Mouse (Mus musculus): ENCODE results near the gene Ccdc34. TPM values are rescaled to one million over a fixed set of nuclear protein-coding genes. Genes with fewer than 3 reads are reported as not detected.

Gene Ccdc34
- polyA plus RNA-seq, 1 experiment from 2014 or later = 31.3 TPM

- WGBS (ENCODE audit: insufficient replicate concordance) = 77% methylated on average over 6 of the region's 6 CpGs
- H3K27ac ChIP-seq (ENCODE audit: low read depth, low read length) = no peak overlapping the region
- H3K27me3 ChIP-seq (ENCODE audit: control insufficient read depth, insufficient read depth, low read length) = no peaks in the 10 kb centered on the region
- no peak overlapping the region for H3K9ac ChIP-seq (ENCODE audit: low read depth, low read length)
- H3K4me2 ChIP-seq = no peak overlapping the region
- ATAC-seq (replicated peaks; ENCODE audit: insufficient number of reproducible peaks, low FRiP score, low TSS enrichment) = no peak
- no peaks in the 10 kb centered on the region for H3K36me3 ChIP-seq (ENCODE audit: control insufficient read depth, insufficient read depth, low read length)
- H3K9me3 ChIP-seq (replicated peaks; ENCODE audit: control insufficient read depth, low read length) = no peaks in the 10 kb centered on the region
- no peak overlapping the region for H3K4me3 ChIP-seq (ENCODE audit: low read depth, low read length)
- H3K4me1 ChIP-seq (ENCODE audit: control insufficient read depth, insufficient read depth, low read length) = peaks cover 28% of the 10 kb centered on the region
These were observed 164.0 kb downstream of the Ccdc34 start for GRCm38 (mm10) chr2:110181666-110182065.

DNA sequence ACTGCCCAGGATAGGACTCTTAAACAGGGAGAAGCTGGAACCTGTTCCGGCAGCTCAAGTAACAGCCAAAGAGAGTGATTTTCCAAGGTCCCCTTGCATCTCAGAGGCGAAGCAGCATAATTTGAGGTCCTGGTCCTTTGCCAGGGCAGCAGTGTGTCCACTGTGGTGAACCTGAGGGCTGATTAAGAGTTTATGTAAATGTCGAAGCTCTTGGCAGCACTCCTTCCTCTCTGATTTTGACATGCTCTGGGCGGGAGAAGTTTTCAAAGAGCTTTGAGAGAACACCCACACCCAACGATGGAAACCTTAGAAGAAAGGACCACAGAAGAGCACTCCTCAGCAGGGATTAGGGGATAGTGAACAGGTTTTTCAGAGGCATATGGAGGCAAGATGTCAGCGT, 164.6 kb downstream of the Ccdc34 start:
- ATAC-seq (replicated peaks; ENCODE audit: insufficient number of reproducible peaks, low FRiP score, low TSS enrichment) = no peak
- H3K27me3 ChIP-seq (ENCODE audit: control insufficient read depth, insufficient read depth, low read length) = no peaks in the 10 kb centered on the region
- no peak overlapping the region for H3K9ac ChIP-seq (ENCODE audit: low read depth, low read length)
- H3K27ac ChIP-seq (ENCODE audit: low read depth, low read length) = no peak overlapping the region
- no peaks in the 10 kb centered on the region for H3K36me3 ChIP-seq (ENCODE audit: control insufficient read depth, insufficient read depth, low read length)
- 69% methylated on average over 6 of the region's 6 CpGs for WGBS (ENCODE audit: insufficient replicate concordance)
- no peak overlapping the region for H3K4me2 ChIP-seq
- no peak overlapping the region for H3K4me3 ChIP-seq (ENCODE audit: low read depth, low read length)
- no peaks in the 10 kb centered on the region for H3K9me3 ChIP-seq (replicated peaks; ENCODE audit: control insufficient read depth, low read length)
- peaks cover 28% of the 10 kb centered on the region for H3K4me1 ChIP-seq (ENCODE audit: control insufficient read depth, insufficient read depth, low read length)

DNA sequence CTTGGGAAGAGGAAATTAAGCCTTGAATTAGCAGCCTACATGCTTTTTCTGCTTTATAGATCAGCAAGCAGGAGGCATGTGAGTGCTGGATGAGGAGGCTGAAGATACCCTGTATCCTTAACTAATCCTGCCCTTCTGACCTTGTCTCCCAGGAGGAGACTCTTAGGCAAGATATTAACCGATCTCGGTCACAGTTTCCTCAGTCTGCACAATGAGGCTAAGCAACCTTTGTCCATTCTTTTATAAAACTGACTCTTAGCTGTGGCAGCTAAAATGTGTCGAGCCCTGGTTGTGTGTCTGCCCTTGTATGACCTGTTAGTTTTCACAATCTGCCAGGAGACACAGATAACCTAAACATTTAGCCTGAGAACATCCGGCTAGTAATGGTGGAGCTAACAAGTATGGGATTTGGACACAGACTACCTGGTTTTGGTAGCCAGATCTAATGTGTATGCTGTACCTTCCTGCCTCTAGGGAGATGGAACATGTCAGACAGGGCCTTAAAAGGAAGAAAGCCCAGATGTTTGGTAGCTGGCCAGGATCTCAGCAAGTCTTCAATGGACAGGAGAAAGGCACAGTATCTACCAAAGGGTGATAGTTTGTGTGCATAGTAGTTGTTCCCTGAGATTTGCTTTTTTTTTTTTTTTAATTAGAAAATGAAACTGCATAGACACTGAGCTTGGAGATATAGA, 165.3 kb downstream of the Ccdc34 start:
- no peak overlapping the region for H3K4me3 ChIP-seq (ENCODE audit: low read depth, low read length)
- no peak for ATAC-seq (replicated peaks; ENCODE audit: insufficient number of reproducible peaks, low FRiP score, low TSS enrichment)
- no peaks in the 10 kb centered on the region for H3K9me3 ChIP-seq (replicated peaks; ENCODE audit: control insufficient read depth, low read length)
- no peak overlapping the region for H3K27ac ChIP-seq (ENCODE audit: low read depth, low read length)
- H3K4me1 ChIP-seq (ENCODE audit: control insufficient read depth, insufficient read depth, low read length) = peaks cover 25% of the 10 kb centered on the region
- H3K27me3 ChIP-seq (ENCODE audit: control insufficient read depth, insufficient read depth, low read length) = no peaks in the 10 kb centered on the region
- no peak overlapping the region for H3K4me2 ChIP-seq
- no peak overlapping the region for H3K9ac ChIP-seq (ENCODE audit: low read depth, low read length)
- no peaks in the 10 kb centered on the region for H3K36me3 ChIP-seq (ENCODE audit: control insufficient read depth, insufficient read depth, low read length)
- WGBS (ENCODE audit: insufficient replicate concordance) = 53% methylated on average over 4 of the region's 4 CpGs

- H3K4me2 ChIP-seq = no peak overlapping the region
- no peak overlapping the region for H3K27ac ChIP-seq (ENCODE audit: low read depth, low read length)
- no peaks in the 10 kb centered on the region for H3K27me3 ChIP-seq (ENCODE audit: control insufficient read depth, insufficient read depth, low read length)
- no peaks in the 10 kb centered on the region for H3K36me3 ChIP-seq (ENCODE audit: control insufficient read depth, insufficient read depth, low read length)
- H3K4me3 ChIP-seq (ENCODE audit: low read depth, low read length) = no peak overlapping the region
- peaks cover 23% of the 10 kb centered on the region for H3K4me1 ChIP-seq (ENCODE audit: control insufficient read depth, insufficient read depth, low read length)
- no peak for ATAC-seq (replicated peaks; ENCODE audit: insufficient number of reproducible peaks, low FRiP score, low TSS enrichment)
- 88% methylated on average over 1 of the region's 1 CpGs for WGBS (ENCODE audit: insufficient replicate concordance)
- H3K9ac ChIP-seq (ENCODE audit: low read depth, low read length) = no peak overlapping the region
- H3K9me3 ChIP-seq (replicated peaks; ENCODE audit: control insufficient read depth, low read length) = no peaks in the 10 kb centered on the region
These were observed 166.5 kb downstream of the Ccdc34 start for GRCm38 (mm10) chr2:110184071-110184470.

- Histone ChIP-seq H3K4me2 (peak overlapping the region; percentile 16), H3K4me1 (ENCODE audit: control insufficient read depth, insufficient read depth, low read length) (peaks cover 14% of the 10 kb centered on the region), H3K36me3 (ENCODE audit: control insufficient read depth, insufficient read depth, low read length) (no peaks in the 10 kb centered on the region), H3K4me3 (ENCODE audit: low read depth, low read length) (no peak overlapping the region), H3K9me3 (replicated peaks; ENCODE audit: control insufficient read depth, low read length) (no peaks in the 10 kb centered on the region), H3K27ac (ENCODE audit: low read depth, low read length) (peak overlapping the region; percentile 70), H3K27me3 (ENCODE audit: control insufficient read depth, insufficient read depth, low read length) (no peaks in the 10 kb centered on the region), H3K9ac (ENCODE audit: low read depth, low read length) (no peak overlapping the region)
- 22% methylated on average over 6 of the region's 6 CpGs for WGBS (ENCODE audit: insufficient replicate concordance)
- peak; percentile 85 for ATAC-seq (replicated peaks; ENCODE audit: insufficient number of reproducible peaks, low FRiP score, low TSS enrichment)
These were observed 168.9 kb downstream of the Ccdc34 start for GRCm38 (mm10) chr2:110186427-110186980.

DNA sequence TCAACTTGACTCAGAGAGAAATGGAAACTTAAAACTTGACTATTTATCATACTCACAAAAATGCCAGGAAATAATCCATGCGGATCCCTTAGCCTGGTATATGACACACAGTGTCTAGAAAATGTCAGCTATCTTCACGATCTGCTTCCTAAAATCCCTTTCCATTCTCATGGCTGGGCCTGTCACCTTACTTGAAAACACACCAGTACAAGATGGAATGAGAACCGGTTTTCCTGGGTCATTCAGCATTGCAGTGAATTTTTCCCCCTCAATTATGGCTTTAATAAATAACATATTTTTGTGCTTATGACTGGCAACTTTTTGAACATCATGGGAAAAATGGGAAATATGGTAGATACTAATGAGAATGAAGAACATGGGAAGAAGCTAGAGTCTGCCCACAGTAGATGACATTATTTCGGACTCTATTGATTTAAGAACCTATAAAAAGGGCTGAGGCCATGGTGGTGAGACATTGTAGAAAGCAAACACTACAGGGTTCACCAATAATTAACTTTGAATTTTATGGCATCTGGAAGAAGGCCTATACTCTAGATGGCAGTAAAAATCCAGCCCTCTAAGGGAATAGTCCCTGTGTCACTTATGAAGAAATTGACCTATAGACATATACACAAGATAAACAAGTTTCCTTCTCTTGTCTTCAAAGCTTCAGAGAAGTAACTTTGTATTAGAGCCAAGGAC, 171.2 kb downstream of the Ccdc34 start:
- Histone ChIP-seq H3K4me2 (no peak overlapping the region), H3K36me3 (ENCODE audit: control insufficient read depth, insufficient read depth, low read length) (no peaks in the 10 kb centered on the region), H3K4me3 (ENCODE audit: low read depth, low read length) (no peak overlapping the region), H3K27me3 (ENCODE audit: control insufficient read depth, insufficient read depth, low read length) (no peaks in the 10 kb centered on the region), H3K9me3 (replicated peaks; ENCODE audit: control insufficient read depth, low read length) (no peaks in the 10 kb centered on the region), H3K9ac (ENCODE audit: low read depth, low read length) (no peak overlapping the region), H3K27ac (ENCODE audit: low read depth, low read length) (no peak overlapping the region), H3K4me1 (ENCODE audit: control insufficient read depth, insufficient read depth, low read length) (peaks cover 21% of the 10 kb centered on the region)
- WGBS (ENCODE audit: insufficient replicate concordance) = 87% methylated on average over 4 of the region's 4 CpGs
- no peak for ATAC-seq (replicated peaks; ENCODE audit: insufficient number of reproducible peaks, low FRiP score, low TSS enrichment)

DNA sequence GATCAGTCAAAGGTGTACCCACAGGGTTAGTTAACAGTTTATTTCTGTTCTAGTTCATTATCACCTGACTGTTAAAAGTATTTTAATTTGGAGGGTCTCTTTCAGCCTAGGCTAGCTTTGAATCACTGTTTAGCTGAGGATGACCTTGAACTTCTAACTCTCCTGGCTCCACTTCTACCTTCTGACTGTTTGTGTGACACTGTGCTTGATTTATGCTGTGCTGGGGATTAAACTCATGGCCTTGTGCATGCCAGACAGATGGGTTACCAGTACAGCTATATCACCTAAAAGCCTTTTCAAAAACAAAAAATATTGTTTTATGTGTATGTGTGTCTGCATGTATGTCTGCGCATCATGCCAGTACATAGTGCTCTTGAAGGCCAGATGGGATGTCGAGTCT, 172.8 kb downstream of the Ccdc34 start:
- peaks cover 21% of the 10 kb centered on the region for H3K4me1 ChIP-seq (ENCODE audit: control insufficient read depth, insufficient read depth, low read length)
- no peak overlapping the region for H3K4me3 ChIP-seq (ENCODE audit: low read depth, low read length)
- H3K27ac ChIP-seq (ENCODE audit: low read depth, low read length) = no peak overlapping the region
- no peaks in the 10 kb centered on the region for H3K36me3 ChIP-seq (ENCODE audit: control insufficient read depth, insufficient read depth, low read length)
- WGBS (ENCODE audit: insufficient replicate concordance) = 94% methylated on average over 2 of the region's 2 CpGs
- no peaks in the 10 kb centered on the region for H3K27me3 ChIP-seq (ENCODE audit: control insufficient read depth, insufficient read depth, low read length)
- no peak overlapping the region for H3K9ac ChIP-seq (ENCODE audit: low read depth, low read length)
- ATAC-seq (replicated peaks; ENCODE audit: insufficient number of reproducible peaks, low FRiP score, low TSS enrichment) = no peak
- H3K9me3 ChIP-seq (replicated peaks; ENCODE audit: control insufficient read depth, low read length) = no peaks in the 10 kb centered on the region
- H3K4me2 ChIP-seq = no peak overlapping the region

GRCm38 (mm10) chr2:110191186-110191690, 173.6 kb downstream of the Ccdc34 start:
- Histone ChIP-seq H3K27me3 (ENCODE audit: control insufficient read depth, insufficient read depth, low read length) (no peaks in the 10 kb centered on the region), H3K9ac (ENCODE audit: low read depth, low read length) (no peak overlapping the region), H3K9me3 (replicated peaks; ENCODE audit: control insufficient read depth, low read length) (no peaks in the 10 kb centered on the region), H3K4me3 (ENCODE audit: low read depth, low read length) (no peak overlapping the region), H3K4me2 (no peak overlapping the region), H3K27ac (ENCODE audit: low read depth, low read length) (no peak overlapping the region), H3K36me3 (ENCODE audit: control insufficient read depth, insufficient read depth, low read length) (no peaks in the 10 kb centered on the region), H3K4me1 (ENCODE audit: control insufficient read depth, insufficient read depth, low read length) (peaks cover 21% of the 10 kb centered on the region)
- ATAC-seq (replicated peaks; ENCODE audit: insufficient number of reproducible peaks, low FRiP score, low TSS enrichment) = no peak
- WGBS (ENCODE audit: insufficient replicate concordance) = 65% methylated on average over 4 of the region's 4 CpGs
